Mouse (Mus musculus): ENCODE measurements around the gene Dlgap3. TPM values are rescaled to one million over a fixed set of nuclear protein-coding genes. Genes with fewer than 3 reads are reported as not detected.
A peak's percentile ranks its signal among the peaks of the same experiment; 100 is the strongest.

Dlgap3 gene
- total RNA-seq (2014; rRNA removed) (not detected in 2 replicates), polyA plus RNA-seq (2012; rRNA removed) (0.05 and 0.06 TPM in 2 replicates)

GRCm38 (mm10) chr4:127168914-127169345 lies at the start of gene Dlgap3:
Dlgap3 (plus strand) TSS chr4:127169204.
- Histone ChIP-seq H3K27me3 (ENCODE audit: control insufficient read depth, insufficient read depth, low read length) (peaks cover 16% of the 10 kb centered on the region), H3K27ac (replicated peaks; ENCODE audit: insufficient read depth, low read depth, low read length) (no peak within 1 kb of the TSS), H3K9ac (ENCODE audit: low read depth, low read length) (peak within 1 kb of the TSS; percentile 37; the same call in 1 of the 2 replicates), H3K36me3 (ENCODE audit: control insufficient read depth, insufficient read depth, low read length) (no peaks in the 10 kb centered on the region), H3K4me1 (ENCODE audit: control insufficient read depth, insufficient read depth, low read length) (0 out of 2 replicates have a peak, but pooled peaks cover 3% of the 10 kb centered on the region), H3K79me2 (ENCODE audit: control insufficient read depth, insufficient read depth, low read length) (no peaks in the 10 kb centered on the region), H3K4me3 (ENCODE audit: insufficient read depth, low read depth, low read length) (peak within 1 kb of the TSS; percentile 48; the same call in 1 of the 2 replicates)
- TF ChIP-seq POLR2A (IDR thresholded peaks at IDR 0.05; ENCODE audit: extremely low read depth, insufficient read depth, low read length), result no peak
- TF ChIP-seq CTCF (IDR thresholded peaks at IDR 0.05; ENCODE audit: low read depth, low read length), result no peak
- DNase-seq (ENCODE audit: extremely low read depth, low read depth, low spot score), result no peak
- under 1% methylated on average over 45 of the region's 67 CpGs for WGBS

DNA sequence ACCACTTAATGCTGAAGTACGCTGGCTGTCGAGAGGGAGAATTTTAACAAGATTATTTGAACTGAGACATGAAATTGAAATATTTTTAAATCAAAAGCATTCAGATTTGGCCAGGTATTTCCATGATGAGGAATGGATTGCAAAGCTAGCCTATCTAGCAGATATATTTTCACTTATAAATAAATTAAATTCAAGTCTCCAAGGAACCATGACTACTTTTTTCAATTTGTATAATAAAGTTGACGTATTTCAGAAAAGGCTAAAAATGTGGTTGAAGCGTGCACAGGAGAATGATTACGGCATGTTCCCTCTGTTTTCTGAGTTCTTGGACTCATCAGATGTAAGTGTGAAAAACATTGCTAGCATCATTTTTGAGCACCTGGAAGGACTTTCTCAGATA lies 45.6 kb upstream of the Dlgap3 start, which contains the start of gene Tmem35b:
Gene Tmem35b, plus strand, starts transcription at position 301 of the 400 bp plus-strand sequence.
- Histone ChIP-seq H3K4me1 (ENCODE audit: control insufficient read depth, insufficient read depth, low read length) (no peaks in the 10 kb centered on the region; the same call in 1 of the 2 replicates), H3K79me2 (ENCODE audit: control insufficient read depth, insufficient read depth, low read length) (no peaks in the 10 kb centered on the region), H3K4me3 (ENCODE audit: insufficient read depth, low read depth, low read length) (no peak within 1 kb of the TSS), H3K27me3 (ENCODE audit: control insufficient read depth, insufficient read depth, low read length) (no peaks in the 10 kb centered on the region), H3K9ac (ENCODE audit: low read depth, low read length) (no peak within 1 kb of the TSS), H3K27ac (replicated peaks; ENCODE audit: insufficient read depth, low read depth, low read length) (no peak within 1 kb of the TSS), H3K36me3 (ENCODE audit: control insufficient read depth, insufficient read depth, low read length) (peaks cover 9% of the 10 kb centered on the region; the same call in 1 of the 2 replicates)
- TF ChIP-seq POLR2A (IDR thresholded peaks at IDR 0.05; ENCODE audit: extremely low read depth, insufficient read depth, low read length) (no peak), CTCF (IDR thresholded peaks at IDR 0.05; ENCODE audit: low read depth, low read length) (no peak)
- WGBS, result 98% methylated on average over 5 of the region's 5 CpGs
- no peak for DNase-seq (ENCODE audit: extremely low read depth, low read depth, low spot score)

DNA sequence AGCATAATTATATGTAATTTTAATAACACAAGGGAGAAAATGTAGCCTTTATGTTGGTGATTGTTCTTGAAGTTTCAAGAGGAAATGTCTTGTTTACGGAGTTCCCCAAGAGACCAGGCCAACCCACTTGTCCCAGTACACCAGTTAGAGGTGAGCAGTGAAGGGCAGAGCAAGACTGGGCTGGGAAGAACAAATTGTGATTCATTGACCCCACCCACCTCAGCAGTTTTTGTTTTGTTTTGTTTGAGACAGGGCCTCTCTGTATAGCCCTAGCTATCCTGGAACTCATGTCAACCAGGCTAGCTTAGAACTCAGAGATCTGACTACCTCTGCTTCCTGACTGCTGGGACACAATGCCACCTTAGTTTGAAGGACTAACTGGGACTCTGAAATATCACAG lies 44.7 kb upstream of the Dlgap3 start:
- TF ChIP-seq CTCF (IDR thresholded peaks at IDR 0.05; ENCODE audit: low read depth, low read length) (no peak), POLR2A (IDR thresholded peaks at IDR 0.05; ENCODE audit: extremely low read depth, insufficient read depth, low read length) (no peak)
- no peaks in the 10 kb centered on the region for H3K27me3 ChIP-seq (ENCODE audit: control insufficient read depth, insufficient read depth, low read length)
- H3K9ac ChIP-seq (ENCODE audit: low read depth, low read length), result no peak overlapping the region
- H3K4me1 ChIP-seq (ENCODE audit: control insufficient read depth, insufficient read depth, low read length), result no peaks in the 10 kb centered on the region; the same call in 1 of the 2 replicates
- peaks cover 9% of the 10 kb centered on the region; the same call in 1 of the 2 replicates for H3K36me3 ChIP-seq (ENCODE audit: control insufficient read depth, insufficient read depth, low read length)
- no peak overlapping the region for H3K4me3 ChIP-seq (ENCODE audit: insufficient read depth, low read depth, low read length)
- H3K27ac ChIP-seq (replicated peaks; ENCODE audit: insufficient read depth, low read depth, low read length), result no peak overlapping the region
- DNase-seq (ENCODE audit: extremely low read depth, low read depth, low spot score), result no peak
- WGBS, result 93% methylated on average over 1 of the region's 1 CpGs
- no peaks in the 10 kb centered on the region for H3K79me2 ChIP-seq (ENCODE audit: control insufficient read depth, insufficient read depth, low read length)

- peak overlapping the region; percentile 94 for H3K4me3 ChIP-seq (ENCODE audit: insufficient read depth, low read depth, low read length)
- 2% methylated on average over 35 of the region's 35 CpGs for WGBS
- H3K27me3 ChIP-seq (ENCODE audit: control insufficient read depth, insufficient read depth, low read length), result no peaks in the 10 kb centered on the region
- H3K36me3 ChIP-seq (ENCODE audit: control insufficient read depth, insufficient read depth, low read length), result peaks cover 9% of the 10 kb centered on the region; the same call in 1 of the 2 replicates
- peak overlapping the region; percentile 85 for H3K9ac ChIP-seq (ENCODE audit: low read depth, low read length)
- no peak for TF ChIP-seq POLR2A (IDR thresholded peaks at IDR 0.05; ENCODE audit: extremely low read depth, insufficient read depth, low read length)
- no peak for TF ChIP-seq CTCF (IDR thresholded peaks at IDR 0.05; ENCODE audit: low read depth, low read length)
- H3K79me2 ChIP-seq (ENCODE audit: control insufficient read depth, insufficient read depth, low read length), result no peaks in the 10 kb centered on the region
- H3K27ac ChIP-seq (replicated peaks; ENCODE audit: insufficient read depth, low read depth, low read length), result no peak overlapping the region
- no peaks in the 10 kb centered on the region; the same call in 1 of the 2 replicates for H3K4me1 ChIP-seq (ENCODE audit: control insufficient read depth, insufficient read depth, low read length)
- peak; percentile 75 for DNase-seq (ENCODE audit: extremely low read depth, low read depth, low spot score)
Measured at GRCm38 (mm10) chr4:127125834-127126463, 43.1 kb upstream of the Dlgap3 start.

DNA sequence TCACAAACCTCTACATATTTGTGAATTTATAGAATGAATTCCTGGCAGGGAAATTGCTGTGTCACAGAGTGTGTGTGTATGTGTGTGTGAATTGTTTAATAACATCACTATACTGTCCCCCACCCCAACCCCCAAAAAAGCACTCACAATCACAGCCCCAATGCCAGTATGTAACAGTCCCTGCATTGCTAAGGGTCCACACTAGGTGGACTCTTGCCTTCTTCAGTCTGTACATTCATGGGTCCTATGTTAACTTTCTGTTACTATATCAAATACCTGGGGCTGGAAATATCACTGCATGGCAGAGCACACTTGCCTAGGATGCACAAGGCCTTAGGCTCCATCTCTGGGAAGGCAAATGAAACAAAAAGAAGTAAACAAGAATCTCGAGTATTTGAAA lies 34.3 kb upstream of the Dlgap3 start:
- TF ChIP-seq POLR2A (IDR thresholded peaks at IDR 0.05; ENCODE audit: extremely low read depth, insufficient read depth, low read length) (no peak), CTCF (IDR thresholded peaks at IDR 0.05; ENCODE audit: low read depth, low read length) (no peak)
- H3K79me2 ChIP-seq (ENCODE audit: control insufficient read depth, insufficient read depth, low read length), result no peaks in the 10 kb centered on the region
- H3K36me3 ChIP-seq (ENCODE audit: control insufficient read depth, insufficient read depth, low read length), result no peaks in the 10 kb centered on the region
- 20% methylated on average over 1 of the region's 1 CpGs for WGBS
- H3K4me3 ChIP-seq (ENCODE audit: insufficient read depth, low read depth, low read length), result no peak overlapping the region
- no peaks in the 10 kb centered on the region for H3K27me3 ChIP-seq (ENCODE audit: control insufficient read depth, insufficient read depth, low read length)
- no peak overlapping the region for H3K9ac ChIP-seq (ENCODE audit: low read depth, low read length)
- H3K4me1 ChIP-seq (ENCODE audit: control insufficient read depth, insufficient read depth, low read length), result no peaks in the 10 kb centered on the region
- DNase-seq (ENCODE audit: extremely low read depth, low read depth, low spot score), result no peak
- no peak overlapping the region for H3K27ac ChIP-seq (replicated peaks; ENCODE audit: insufficient read depth, low read depth, low read length)

- 84% methylated on average over 5 of the region's 5 CpGs for WGBS
- TF ChIP-seq POLR2A (IDR thresholded peaks at IDR 0.05; ENCODE audit: extremely low read depth, insufficient read depth, low read length) (no peak), CTCF (IDR thresholded peaks at IDR 0.05; ENCODE audit: low read depth, low read length) (no peak)
Measured at GRCm38 (mm10) chr4:127137591-127137990, 31.4 kb upstream of the Dlgap3 start.

More at GRCm38 (mm10) chr4:127137591-127137990, 31.4 kb upstream of the Dlgap3 start:
- Histone ChIP-seq H3K9ac (ENCODE audit: low read depth, low read length) (no peak overlapping the region), H3K36me3 (ENCODE audit: control insufficient read depth, insufficient read depth, low read length) (no peaks in the 10 kb centered on the region), H3K4me1 (ENCODE audit: control insufficient read depth, insufficient read depth, low read length) (no peaks in the 10 kb centered on the region), H3K4me3 (ENCODE audit: insufficient read depth, low read depth, low read length) (no peak overlapping the region), H3K27me3 (ENCODE audit: control insufficient read depth, insufficient read depth, low read length) (no peaks in the 10 kb centered on the region), H3K79me2 (ENCODE audit: control insufficient read depth, insufficient read depth, low read length) (no peaks in the 10 kb centered on the region), H3K27ac (replicated peaks; ENCODE audit: insufficient read depth, low read depth, low read length) (no peak overlapping the region)
- DNase-seq (ENCODE audit: extremely low read depth, low read depth, low spot score), result no peak
